Mouse (Mus musculus) heart, adult 18-20 months (tissue): ENCODE results near the gene Ankrd50. TPM values are rescaled to one million over a fixed set of nuclear protein-coding genes. Genes with fewer than 3 reads are reported as not detected.
A peak's percentile ranks its signal among the peaks of the same experiment; 100 is the strongest.

Source experiments
- DNase-seq, 2 experiments: peaks; one replicate each; pipeline ENCODE4 v3.0.0; 2021 to 2022; ENCODE audit warnings: mixed read lengths in 1 of 2
- long read RNA-seq, 2 experiments: library from polyadenylated mRNA; stranded (forward); transcript quantifications; one replicate each; pipeline ENCODE4 v2.0.0; 2021
- total RNA-seq, 2 experiments: library from RNA; stranded (reverse); gene quantifications; 2 replicates each; pipeline ENCODE4 v1.2.3; 2021

The Ankrd50 gene
- total RNA-seq = 10 to 100 TPM; 35.0 to 35.3 TPM
- long read RNA-seq, experiment 1, full-length matches to known transcripts = 7 of 19 reads
- long read RNA-seq, experiment 1, partial matches to known transcripts = 1 of 19 reads
- long read RNA-seq, experiment 1, other reads (novel, unspliced or antisense) = 11 of 19 reads
- long read RNA-seq, experiment 2, partial matches to known transcripts = 0 of 5 reads
- long read RNA-seq, experiment 2, other reads (novel, unspliced or antisense) = 4 of 5 reads

- peak; percentile 99 for DNase-seq
These were observed at the start of gene Ankrd50 for GRCm38 (mm10) chr3:38484191-38485106. Ankrd50 (minus strand) TSS chr3:38484844.

- no peak for DNase-seq
These were observed 49.6 kb upstream of the Ankrd50 start for GRCm38 (mm10) chr3:38534245-38534644.

GRCm38 (mm10) chr3:38520426-38520825 lies 35.8 kb upstream of the Ankrd50 start:
- DNase-seq = no peak

- no peak for DNase-seq
These were observed 35.3 kb upstream of the Ankrd50 start for GRCm38 (mm10) chr3:38519971-38520370.

- no peak for DNase-seq
These were observed 19.0 kb upstream of the Ankrd50 start for GRCm38 (mm10) chr3:38503606-38504005.

GRCm38 (mm10) chr3:38502156-38502555 lies 17.5 kb upstream of the Ankrd50 start:
- no peak for DNase-seq

- DNase-seq = no peak
These were observed 17.1 kb upstream of the Ankrd50 start for GRCm38 (mm10) chr3:38501739-38502138.

- no peak for DNase-seq
These were observed 16.7 kb upstream of the Ankrd50 start for GRCm38 (mm10) chr3:38501316-38501715.

GRCm38 (mm10) chr3:38498561-38498960 lies 13.9 kb upstream of the Ankrd50 start:
- no peak for DNase-seq

- DNase-seq = no peak
These were observed 12.2 kb upstream of the Ankrd50 start for GRCm38 (mm10) chr3:38496795-38497385.

GRCm38 (mm10) chr3:38491702-38492101 lies 7.1 kb upstream of the Ankrd50 start:
- no peak for DNase-seq

- DNase-seq = no peak
These were observed 6.6 kb upstream of the Ankrd50 start for GRCm38 (mm10) chr3:38491236-38491635.

GRCm38 (mm10) chr3:38490720-38491119 lies 6.1 kb upstream of the Ankrd50 start:
- no peak for DNase-seq

- DNase-seq = no peak
These were observed 482 bp upstream of the Ankrd50 start for GRCm38 (mm10) chr3:38485107-38485545.

GRCm38 (mm10) chr3:38483551-38483950 lies 1.1 kb downstream of the Ankrd50 start:
- DNase-seq = peak in 1 of 2 experiments; percentile 44

GRCm38 (mm10) chr3:38482749-38483148 lies 1.9 kb downstream of the Ankrd50 start:
- peak; percentile 33 to 45 for DNase-seq

GRCm38 (mm10) chr3:38481106-38481505 lies 3.5 kb downstream of the Ankrd50 start:
- DNase-seq = no peak

- no peak for DNase-seq
These were observed 6.7 kb downstream of the Ankrd50 start for GRCm38 (mm10) chr3:38477936-38478335.

- DNase-seq = no peak
These were observed 9.1 kb downstream of the Ankrd50 start for GRCm38 (mm10) chr3:38475587-38475986.

- no peak for DNase-seq
These were observed 11.5 kb downstream of the Ankrd50 start for GRCm38 (mm10) chr3:38473138-38473537.

GRCm38 (mm10) chr3:38471516-38471915 lies 13.1 kb downstream of the Ankrd50 start:
- DNase-seq = peak in 1 of 2 experiments; percentile 36

GRCm38 (mm10) chr3:38468131-38468530 lies 16.5 kb downstream of the Ankrd50 start:
- DNase-seq = no peak

- no peak for DNase-seq
These were observed 17.7 kb downstream of the Ankrd50 start for GRCm38 (mm10) chr3:38466880-38467405.
